9 mouse cellular contexts compared by ENCODE assay signal in genomic region chr5:112848586-112849280, GRCm38 (mm10). TPM values are rescaled to one million over a fixed set of nuclear protein-coding genes. Genes with fewer than 3 reads are reported as not detected.
A peak's percentile ranks its signal among the peaks of the same experiment; 100 is the strongest.
DNase-seq lines count a peak whose midpoint lies in the region; ATAC-seq lines count a peak whose summit lies in the region.
"Had no signal": no experiment of that assay in that cellular context is flagged by ENCODE, and none has a peak within 500 bp of the region (broad histone marks: within the 10 kb centered on the region; RNA-seq: fewer than 3 reads in every experiment).

No protein-coding gene starts in this region.

- DNase-seq in heart, adult 18-20 months, result peak; percentile 25 to 43
- DNase-seq in heart, adult 11 months, result no peak
- peak; percentile 45 for DNase-seq in cerebellum, adult 11-12 months
- peak; percentile 44 to 57 for DNase-seq in layer of hippocampus, postnatal 36 days
- DNase-seq in testis, postnatal 14 days (ENCODE audit: low spot score), result peak; percentile 47

- no peak for ATAC-seq in forebrain, embryonic 12.5 days (ENCODE audit: low FRiP score)
- no peak for ATAC-seq in hindbrain, embryonic 15.5 days (ENCODE audit: low FRiP score, low read depth)
- peak; percentile 48; the same call in 1 of the 2 replicates for ATAC-seq in midbrain, embryonic 12.5 days (ENCODE audit: low FRiP score, low read depth)

- H3K36me3 ChIP-seq in forebrain, embryonic 12.5 days (replicated peaks), result no peaks in the 10 kb centered on the region
- no peaks in the 10 kb centered on the region for H3K36me3 ChIP-seq in hindbrain, embryonic 15.5 days
- no peaks in the 10 kb centered on the region for H3K36me3 ChIP-seq in midbrain, embryonic 12.5 days

- H3K4me3 ChIP-seq in forebrain, embryonic 12.5 days (replicated peaks), result no peak overlapping the region
- no peak overlapping the region for H3K4me3 ChIP-seq in hindbrain, embryonic 15.5 days
- H3K4me3 ChIP-seq in midbrain, embryonic 12.5 days, result 0 out of 2 replicates have a peak overlapping the region, but pooled peaks have one; percentile 3

- no peaks in the 10 kb centered on the region for H3K9me3 ChIP-seq in forebrain, embryonic 12.5 days
- H3K9me3 ChIP-seq in hindbrain, embryonic 15.5 days, result no peaks in the 10 kb centered on the region
- no peaks in the 10 kb centered on the region for H3K9me3 ChIP-seq in midbrain, embryonic 12.5 days

- H3K4me2 ChIP-seq in forebrain, embryonic 12.5 days, result peak overlapping the region; percentile 40
- peak overlapping the region; percentile 29 for H3K4me2 ChIP-seq in hindbrain, embryonic 15.5 days
- H3K4me2 ChIP-seq in midbrain, embryonic 12.5 days (replicated peaks), result peak overlapping the region; percentile 34

- WGBS in forebrain, embryonic 12.5 days, result 2% methylated on average over 16 of the region's 16 CpGs
- WGBS in hindbrain, embryonic 15.5 days, result 4% methylated on average over 16 of the region's 16 CpGs
- WGBS in midbrain, embryonic 12.5 days, result 4% methylated on average over 16 of the region's 16 CpGs

- peaks cover 76% of the 10 kb centered on the region for H3K4me1 ChIP-seq in forebrain, embryonic 12.5 days
- peaks cover 70% of the 10 kb centered on the region for H3K4me1 ChIP-seq in hindbrain, embryonic 15.5 days (replicated peaks)
- H3K4me1 ChIP-seq in midbrain, embryonic 12.5 days, result peaks cover 68% of the 10 kb centered on the region

- H3K27ac ChIP-seq in forebrain, embryonic 12.5 days, result no peak overlapping the region
- no peak overlapping the region for H3K27ac ChIP-seq in hindbrain, embryonic 15.5 days (replicated peaks)
- H3K27ac ChIP-seq in midbrain, embryonic 12.5 days (replicated peaks), result no peak overlapping the region

- no peak overlapping the region for H3K9ac ChIP-seq in forebrain, embryonic 12.5 days
- no peak overlapping the region for H3K9ac ChIP-seq in hindbrain, embryonic 15.5 days
- H3K9ac ChIP-seq in midbrain, embryonic 12.5 days (replicated peaks), result no peak overlapping the region

- peaks cover 16% of the 10 kb centered on the region for H3K27me3 ChIP-seq in forebrain, embryonic 12.5 days
- no peaks in the 10 kb centered on the region for H3K27me3 ChIP-seq in hindbrain, embryonic 15.5 days
- H3K27me3 ChIP-seq in midbrain, embryonic 12.5 days, result peaks cover 43% of the 10 kb centered on the region

RNA-seq across cellular contexts. Expression of gene Myo18b, which starts 47.4 kb away (rescaled TPM):
- 100 to 1,000 TPM; 197 to 201 TPM for total RNA-seq in heart, adult 18-20 months (2021)
- 0.65 and 0.83 TPM in 2 replicates for polyA plus RNA-seq in forebrain, embryonic 12.5 days (2016; fragmentation: Nextera tagmentation; extraction: Ambion mirVana)
- 1.0 and 1.5 TPM in 2 replicates for polyA plus RNA-seq in hindbrain, embryonic 15.5 days (2015; fragmentation: Nextera tagmentation; extraction: Ambion mirVana)
- total RNA-seq in layer of hippocampus, postnatal 36 days (2021), result 1 to 10 TPM; 1.1 to 1.4 TPM
- polyA plus RNA-seq in midbrain, embryonic 12.5 days (2016; fragmentation: Nextera tagmentation; extraction: Ambion mirVana), result 1.8 and 2.1 TPM in 2 replicates
- polyA plus RNA-seq: C2C12 had no signal
